8 mouse cellular contexts compared by ENCODE assay signal in the genomic region with DNA sequence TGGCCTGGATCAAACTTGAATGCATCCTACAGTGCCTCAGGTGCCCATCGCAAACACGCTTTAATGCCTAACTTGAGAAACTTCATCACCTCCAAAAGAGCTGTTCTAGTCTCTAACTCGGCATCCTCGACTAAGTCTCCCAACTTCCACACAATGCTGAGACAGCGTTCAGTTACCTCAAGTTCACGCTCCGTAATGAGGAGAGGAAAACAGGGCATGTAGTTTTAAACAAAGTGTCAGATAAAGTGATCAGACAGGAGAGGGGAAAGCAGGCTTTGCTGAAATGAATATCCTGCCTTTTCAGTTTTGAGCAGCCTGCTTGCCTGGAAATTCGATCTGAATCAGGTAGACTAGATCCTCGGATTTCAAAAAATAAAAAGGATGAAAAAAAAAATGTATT. TPM values are rescaled to one million over a fixed set of nuclear protein-coding genes. Genes with fewer than 3 reads are reported as not detected.
A peak's percentile ranks its signal among the peaks of the same experiment; 100 is the strongest.
DNase-seq lines count a peak whose midpoint lies in the region; ATAC-seq and TF ChIP-seq lines count a peak whose summit lies in the region.

No protein-coding gene starts in this region.

- no peaks in the 10 kb centered on the region for H3K27me3 ChIP-seq in heart, adult 2 months (ENCODE audit: control insufficient read depth, insufficient read depth, low read length)
- H3K27me3 ChIP-seq in E14TG2a.4 (ENCODE audit: insufficient read depth, low read length) = no peaks in the 10 kb centered on the region
- no peaks in the 10 kb centered on the region for H3K27me3 ChIP-seq in heart, embryonic 16.5 days (ENCODE audit: control insufficient read depth, insufficient read depth, low read length)
- H3K27me3 ChIP-seq in liver, postnatal 0 days (ENCODE audit: insufficient read depth, low read length) = no peaks in the 10 kb centered on the region

- no peak overlapping the region; the same call in 1 of the 2 replicates for H3K27ac ChIP-seq in heart, adult 2 months
- no peak overlapping the region for H3K27ac ChIP-seq in heart, embryonic 16.5 days (ENCODE audit: low read length)
- 0 out of 2 replicates have a peak overlapping the region, but pooled peaks have one; percentile 80 for H3K27ac ChIP-seq in liver, postnatal 0 days (ENCODE audit: low read depth)

- no peak for TF ChIP-seq POLR2A in heart, adult 2 months (IDR thresholded peaks at IDR 0.05; ENCODE audit: insufficient read depth, low read depth, low read length)

- H3K4me2 ChIP-seq in heart, embryonic 16.5 days (ENCODE audit: low read depth, low read length) = peak overlapping the region; percentile 87
- H3K4me2 ChIP-seq in liver, postnatal 0 days (ENCODE audit: low read depth, low read length) = peak overlapping the region; percentile 94

- no peak for TF ChIP-seq CTCF in heart, adult 2 months (IDR thresholded peaks at IDR 0.05)
- no peak for TF ChIP-seq CTCF in E14TG2a.4 (conservative IDR thresholded peaks at IDR 0.05; ENCODE audit: low read length)
- no peak for TF ChIP-seq CTCF in liver, postnatal 0 days (IDR thresholded peaks at IDR 0.05; ENCODE audit: low read depth)

- no peaks in the 10 kb centered on the region for H3K9me3 ChIP-seq in E14TG2a.4 (ENCODE audit: low read length)
- H3K9me3 ChIP-seq in heart, embryonic 16.5 days (replicated peaks; ENCODE audit: control insufficient read depth, low read length) = no peaks in the 10 kb centered on the region
- no peaks in the 10 kb centered on the region for H3K9me3 ChIP-seq in liver, postnatal 0 days (ENCODE audit: low read length)

- 12% methylated on average over 9 of the region's 9 CpGs for WGBS in heart, adult 2 months
- WGBS in heart, embryonic 16.5 days = 9% methylated on average over 9 of the region's 9 CpGs
- WGBS in liver, postnatal 0 days (ENCODE audit: insufficient replicate concordance) = 16% methylated on average over 9 of the region's 9 CpGs

- intact Hi-C loops in heart, adult 2 months (cut with DNase I) = loop anchor here (2.0 to 5.0 kb wide), 3 partner anchors 40 to 208 kb away; a partner anchor contains a TSS
- intact Hi-C loops in heart, postnatal 36 days (cut with DNase I) = loop anchor here (2.0 kb wide), 2 partner anchors 40 to 208 kb away; a partner anchor contains a TSS
- intact Hi-C loops in left cerebral cortex, postnatal 10 days (cut with DNase I) = no loop called here

- H3K36me3 ChIP-seq in heart, adult 2 months (ENCODE audit: control insufficient read depth, insufficient read depth, low read length) = no peaks in the 10 kb centered on the region; the same call in 1 of the 2 replicates
- peaks cover 38% of the 10 kb centered on the region for H3K36me3 ChIP-seq in E14TG2a.4 (ENCODE audit: insufficient read depth, low read length)
- peaks cover 8% of the 10 kb centered on the region for H3K36me3 ChIP-seq in heart, embryonic 16.5 days (ENCODE audit: control insufficient read depth, insufficient read depth)
- peaks cover 11% of the 10 kb centered on the region for H3K36me3 ChIP-seq in liver, postnatal 0 days (replicated peaks; ENCODE audit: insufficient read depth, low read length)

- no peak for DNase-seq in heart, adult 2 months
- no peak for DNase-seq in heart, postnatal 36 days
- no peak for DNase-seq in liver, postnatal 0 days
- DNase-seq in embryo, embryonic 10 days (ENCODE audit: low spot score) = no peak
- no peak for DNase-seq in left cerebral cortex, postnatal 10 days (ENCODE audit: extremely low spot score in 1 of 2, low spot score in 2 of 2)
- DNase-seq in adipocyte (ENCODE audit: low spot score) = no peak

- H3K4me1 ChIP-seq in heart, adult 2 months (ENCODE audit: control insufficient read depth, insufficient read depth, low read length) = peaks cover 2% of the 10 kb centered on the region; the same call in 1 of the 2 replicates
- peaks cover 51% of the 10 kb centered on the region for H3K4me1 ChIP-seq in E14TG2a.4 (replicated peaks; ENCODE audit: low read depth, low read length)
- peaks cover 9% of the 10 kb centered on the region; the same call in 1 of the 2 replicates for H3K4me1 ChIP-seq in heart, embryonic 16.5 days (ENCODE audit: control insufficient read depth, insufficient read depth, low read length)
- peaks cover 9% of the 10 kb centered on the region; the same call in 1 of the 2 replicates for H3K4me1 ChIP-seq in liver, postnatal 0 days (ENCODE audit: insufficient read depth)

- peak overlapping the region; percentile 87 for H3K4me3 ChIP-seq in heart, adult 2 months
- peak overlapping the region; percentile 87 for H3K4me3 ChIP-seq in E14TG2a.4 (replicated peaks; ENCODE audit: low read length)
- H3K4me3 ChIP-seq in heart, embryonic 16.5 days (ENCODE audit: low read length) = peak overlapping the region; percentile 97
- H3K4me3 ChIP-seq in liver, postnatal 0 days (ENCODE audit: low read depth, low read length) = peak overlapping the region; percentile 83

- H3K79me2 ChIP-seq in heart, adult 2 months (replicated peaks; ENCODE audit: control insufficient read depth, insufficient read depth, low read length) = no peaks in the 10 kb centered on the region

- no peak for ATAC-seq in heart, embryonic 16.5 days (replicated peaks; ENCODE audit: extremely low read depth, insufficient read depth, low FRiP score)
- no peak for ATAC-seq in liver, postnatal 0 days

- no peak for TF ChIP-seq EP300 in heart, adult 2 months (IDR thresholded peaks at IDR 0.05; ENCODE audit: insufficient read depth, low read depth, low read length)
- TF ChIP-seq EP300 in liver, postnatal 0 days (IDR thresholded peaks at IDR 0.05; ENCODE audit: low read depth) = no peak

- peak overlapping the region; percentile 49 for H3K9ac ChIP-seq in heart, adult 2 months (ENCODE audit: low read depth, low read length)
- peak overlapping the region; percentile 85 for H3K9ac ChIP-seq in heart, embryonic 16.5 days (ENCODE audit: low read length)
- peak overlapping the region; percentile 83 for H3K9ac ChIP-seq in liver, postnatal 0 days (replicated peaks)

RNA-seq across cellular contexts. Expression of a gene that starts 1.0 kb away (rescaled TPM):
- 1 to 10 TPM; 6.6 to 9.6 TPM for total RNA-seq in heart, adult 2 months (2021)
- polyA plus RNA-seq in heart, adult 2 months (2012; rRNA removed) = 4.1 and 9.1 TPM in 2 replicates
- 1 to 10 TPM; 5.3 to 6.9 TPM for total RNA-seq in heart, postnatal 36 days (2021)
- polyA plus RNA-seq in heart, embryonic 16.5 days (2015; fragmentation: Nextera tagmentation; extraction: Ambion mirVana) = 31.8 and 37.0 TPM in 2 replicates
- 49.9 and 58.4 TPM in 2 replicates for polyA plus RNA-seq in liver, postnatal 0 days (2015; fragmentation: Nextera tagmentation; extraction: Ambion mirVana)
- total RNA-seq in left cerebral cortex, postnatal 10 days (2021) = 100 to 1,000 TPM; 118 to 119 TPM

RNA-seq across cellular contexts. Expression of a gene that starts 39.7 kb away (rescaled TPM):
- total RNA-seq in heart, adult 2 months (2021) = 100 to 1,000 TPM; 241 to 256 TPM
- 112 and 149 TPM in 2 replicates for polyA plus RNA-seq in heart, adult 2 months (2012; rRNA removed)
- 100 to 1,000 TPM; 267 to 294 TPM for total RNA-seq in heart, postnatal 36 days (2021)
- 254 and 274 TPM in 2 replicates for polyA plus RNA-seq in heart, embryonic 16.5 days (2015; fragmentation: Nextera tagmentation; extraction: Ambion mirVana)
- polyA plus RNA-seq in liver, postnatal 0 days (2015; fragmentation: Nextera tagmentation; extraction: Ambion mirVana) = 4.7 and 5.8 TPM in 2 replicates
- total RNA-seq in left cerebral cortex, postnatal 10 days (2021) = 1,000 to 10,000 TPM; 1,698 to 1,832 TPM

Comparison
In these comparisons a context has a peak if more than half of its experiments do, and no peak if none do; other contexts are left out.
1. RNA of a gene that starts 1.0 kb away (total RNA-seq): 118 to 119 TPM in left cerebral cortex, postnatal 10 days; 6.6 to 9.6 TPM in heart, adult 2 months and 5.3 to 6.9 TPM in heart, postnatal 36 days; every median in the first group is over 10 times any median in the second.
2. RNA of a gene that starts 39.7 kb away (total RNA-seq): 1,698 to 1,832 TPM in left cerebral cortex, postnatal 10 days; 267 to 294 TPM in heart, postnatal 36 days and 241 to 256 TPM in heart, adult 2 months; every median in the first group is over 4 times any median in the second.
3. Peak in every context shown above with its lines, with median percentiles within 50 percentile points of each other: H3K4me3 ChIP-seq and H3K9ac ChIP-seq.